Mouse (Mus musculus) limb, embryonic 10.5 days (tissue): ENCODE measurements around the gene Rnase10. TPM values are rescaled to one million over a fixed set of nuclear protein-coding genes. Genes with fewer than 3 reads are reported as not detected.

Source experiments
- DNase-seq: peaks from one replicate; pipeline ENCODE4 v3.0.0-alpha.2; 2017; ENCODE audit warnings: low spot score
- H3K27ac ChIP-seq: fragments of 300-500 bp; sonication (generic); 2 replicates; pipeline ENCODE4 v1.5.1; 2016; ENCODE audit warnings: mild to moderate bottlenecking
- H3K27me3 ChIP-seq: fragments of 300-500 bp; sonication (generic); 2 replicates; pipeline ENCODE4 v1.6.1; 2016; ENCODE audit warnings: low read depth, mild to moderate bottlenecking; ENCODE audit not compliant: poor library complexity, severe bottlenecking
- H3K36me3 ChIP-seq: fragments of 300-500 bp; sonication (generic); 2 replicates; pipeline ENCODE4 v1.6.1; 2016; ENCODE audit warnings: mild to moderate bottlenecking, moderate library complexity
- H3K4me1 ChIP-seq: fragments of 300-500 bp; sonication (generic); 2 replicates; pipeline ENCODE4 v1.6.1; 2016
- H3K4me3 ChIP-seq: fragments of 300-500 bp; sonication (generic); 2 replicates; pipeline ENCODE4 v1.5.1; 2016; ENCODE audit warnings: mild to moderate bottlenecking, moderate library complexity
- H3K9me3 ChIP-seq: fragments of 300-500 bp; sonication (generic); replicated peaks from 2 replicates; pipeline ENCODE4 v1.6.1; 2016; ENCODE audit warnings: mild to moderate bottlenecking
- WGBS: fragments of 180-500 bp; shearing (Covaris S2); methylation state at CpG from one replicate; pipeline ENCODE4 v1.1.7; 2016; 5-methylcytosine and 5-hydroxymethylcytosine counted together
- polyA plus RNA-seq: library from polyadenylated mRNA; unstranded; fragments of >200 nt; fragmentation: Nextera tagmentation; extraction: Ambion mirVana; gene quantifications from 2 replicates; pipeline ENCODE4 v1.2.1, GENCODE M21; 2016

Gene Rnase10
- polyA plus RNA-seq, 1 experiment from 2014 or later, result not detected

- Histone ChIP-seq H3K27ac (no peak overlapping the region), H3K36me3 (no peaks in the 10 kb centered on the region), H3K4me3 (no peak overlapping the region), H3K27me3 (no peaks in the 10 kb centered on the region), H3K4me1 (no peaks in the 10 kb centered on the region), H3K9me3 (no peaks in the 10 kb centered on the region)
- no peak for DNase-seq
- 87% methylated on average over 1 of the region's 1 CpGs for WGBS
Measured at GRCm38 (mm10) chr14:51024820-51025219, 17.3 kb downstream of the Rnase10 start.

DNA sequence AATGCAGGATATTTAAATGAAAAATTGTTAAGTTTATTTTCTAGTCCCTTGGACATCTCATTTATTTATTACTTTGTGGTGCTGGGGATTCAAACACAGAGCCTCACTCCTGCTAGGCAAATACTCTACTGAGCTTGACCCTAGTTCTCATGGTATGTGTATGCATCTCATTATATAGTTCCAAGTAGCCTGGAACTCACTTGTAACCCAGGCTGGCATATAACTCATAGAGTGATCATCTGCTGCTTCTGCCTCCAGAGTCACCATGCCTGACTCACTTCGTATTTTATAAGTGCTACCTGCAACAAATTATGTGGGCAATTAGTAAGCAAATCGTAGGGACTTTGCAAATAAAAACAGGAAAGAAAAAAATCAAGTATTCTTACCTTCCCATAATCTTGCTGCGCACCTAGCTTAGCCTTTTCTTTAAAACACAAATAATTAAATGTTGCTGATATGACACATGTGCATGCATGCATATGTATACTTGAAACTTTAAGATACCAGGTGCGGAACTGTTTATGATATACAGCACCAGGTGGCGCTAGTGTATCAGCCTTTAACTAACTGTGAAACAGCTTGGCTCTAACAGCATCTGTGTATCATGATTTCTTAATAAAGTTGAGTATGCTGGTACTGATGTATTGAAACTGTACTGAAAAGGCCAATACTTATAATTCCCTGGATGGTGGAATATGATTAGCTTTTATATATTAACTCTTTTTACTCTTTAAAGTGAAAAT lies 19.0 kb downstream of the Rnase10 start:
- DNase-seq, result peak; percentile 56
- no peak overlapping the region for H3K27ac ChIP-seq
- H3K4me3 ChIP-seq, result no peak overlapping the region
- no peaks in the 10 kb centered on the region for H3K9me3 ChIP-seq
- no peaks in the 10 kb centered on the region for H3K36me3 ChIP-seq
- 38% methylated on average over 5 of the region's 5 CpGs for WGBS
- H3K27me3 ChIP-seq, result no peaks in the 10 kb centered on the region
- no peaks in the 10 kb centered on the region for H3K4me1 ChIP-seq

DNA sequence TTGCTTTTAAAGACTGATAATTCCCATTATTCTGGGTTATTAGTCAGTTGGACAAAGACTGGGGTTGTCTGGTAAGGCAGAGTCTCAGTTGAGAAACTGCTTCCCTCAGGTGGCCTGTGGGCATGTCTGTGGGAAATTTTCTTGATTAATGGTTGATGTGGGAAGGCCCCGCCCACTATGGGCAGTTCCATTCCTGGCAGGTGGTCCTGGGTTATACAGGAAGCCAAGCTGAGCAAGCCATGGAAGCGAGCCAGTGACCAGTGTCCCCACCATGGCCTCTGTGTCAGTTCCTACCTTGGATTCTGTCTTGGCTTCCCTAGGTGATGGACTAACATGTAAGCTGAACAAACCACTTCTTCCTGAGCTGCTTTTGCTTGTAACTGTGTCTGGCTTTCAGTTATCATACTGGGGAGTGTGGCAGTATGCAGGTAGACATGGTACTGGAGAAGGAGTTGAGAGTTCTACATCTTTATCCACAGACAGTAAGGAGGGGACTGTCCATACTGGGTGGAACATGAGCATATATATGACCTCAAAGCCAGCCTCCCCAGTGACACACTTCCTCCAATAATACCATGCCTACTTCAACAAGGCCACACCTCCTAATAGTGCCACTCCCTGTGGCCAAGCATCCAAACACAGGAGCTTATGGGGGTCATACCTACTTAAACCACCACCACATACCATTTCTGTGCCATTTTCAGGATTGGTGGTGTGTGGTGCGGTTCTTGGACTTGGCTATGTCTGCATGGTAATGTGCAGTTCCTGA lies 20.0 kb downstream of the Rnase10 start:
- WGBS, result 59% methylated on average over 3 of the region's 3 CpGs
- no peak for DNase-seq
- H3K9me3 ChIP-seq, result no peaks in the 10 kb centered on the region
- H3K4me3 ChIP-seq, result no peak overlapping the region
- H3K4me1 ChIP-seq, result no peaks in the 10 kb centered on the region
- H3K36me3 ChIP-seq, result no peaks in the 10 kb centered on the region
- no peak overlapping the region for H3K27ac ChIP-seq
- no peaks in the 10 kb centered on the region for H3K27me3 ChIP-seq

DNA sequence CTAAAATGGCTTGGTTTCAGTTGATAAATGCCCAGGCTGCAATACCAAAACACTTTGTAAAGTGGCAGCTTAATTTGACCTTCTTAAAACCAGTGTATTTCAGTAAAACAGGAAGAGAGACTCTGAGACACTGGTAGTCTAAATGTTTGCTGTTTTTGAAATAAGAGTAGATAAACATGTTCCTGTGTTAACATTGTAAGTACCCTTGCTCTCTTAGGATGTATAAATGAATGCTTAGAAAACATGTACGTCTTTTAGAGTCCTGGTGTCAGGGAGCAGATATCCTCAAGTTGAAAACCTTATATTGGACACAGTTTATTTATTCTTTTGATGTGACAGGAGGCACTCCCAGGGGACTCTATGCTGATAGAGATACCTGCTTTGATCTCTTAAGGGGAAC lies 27.7 kb downstream of the Rnase10 start:
- no peaks in the 10 kb centered on the region for H3K27me3 ChIP-seq
- H3K9me3 ChIP-seq, result no peaks in the 10 kb centered on the region
- H3K36me3 ChIP-seq, result no peaks in the 10 kb centered on the region
- no peak overlapping the region for H3K4me3 ChIP-seq
- WGBS, result 40% methylated on average over 1 of the region's 1 CpGs
- no peaks in the 10 kb centered on the region for H3K4me1 ChIP-seq
- DNase-seq, result no peak
- H3K27ac ChIP-seq, result no peak overlapping the region

DNA sequence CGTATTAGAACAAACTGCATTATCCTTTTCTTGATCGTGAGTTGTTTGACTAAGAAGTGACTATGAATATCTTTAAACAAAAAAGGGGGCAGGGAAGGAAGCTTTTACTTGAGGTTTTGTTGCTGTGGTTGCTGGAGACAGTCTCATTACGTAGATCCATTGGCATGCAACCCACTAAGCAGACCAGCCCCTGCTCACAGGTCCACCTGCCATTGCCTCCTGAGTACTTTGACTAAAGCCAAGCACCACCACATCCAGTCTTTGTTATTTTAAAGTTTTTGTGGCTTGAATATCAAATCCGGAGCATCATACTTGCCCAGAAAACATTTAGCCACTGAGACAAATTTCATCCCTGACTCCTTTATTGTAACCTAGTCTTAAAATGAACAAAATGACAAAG lies 28.7 kb downstream of the Rnase10 start:
- Histone ChIP-seq H3K4me1 (no peaks in the 10 kb centered on the region), H3K27ac (no peak overlapping the region), H3K36me3 (no peaks in the 10 kb centered on the region), H3K27me3 (no peaks in the 10 kb centered on the region), H3K4me3 (no peak overlapping the region), H3K9me3 (no peaks in the 10 kb centered on the region)
- DNase-seq, result no peak
- WGBS, result 85% methylated on average over 4 of the region's 4 CpGs

DNA sequence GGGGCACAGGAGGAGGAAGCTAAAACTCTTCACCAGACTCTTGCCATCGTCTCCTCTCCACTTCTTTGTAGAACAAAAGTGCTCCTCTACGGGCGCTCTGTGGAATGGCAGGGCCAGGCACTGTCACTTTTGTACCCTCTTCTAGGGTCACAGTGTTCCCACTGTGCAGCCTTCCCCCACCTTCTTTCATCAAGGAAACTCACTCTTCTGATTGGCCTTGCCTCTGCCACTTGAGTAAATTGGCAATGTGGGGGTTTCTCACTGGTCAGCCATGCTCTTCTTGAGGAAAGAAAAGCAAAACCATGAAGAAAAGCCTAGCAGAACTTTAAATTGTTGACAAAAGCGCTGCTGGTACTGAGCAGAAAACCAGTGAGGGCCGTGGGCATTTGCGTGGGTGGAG lies 34.2 kb downstream of the Rnase10 start, which contains the start of gene Rnase9:
Gene Rnase9, minus strand, starts transcription at position 101 of the 400 bp plus-strand sequence.
- 77% methylated on average over 6 of the region's 6 CpGs for WGBS

DNA sequence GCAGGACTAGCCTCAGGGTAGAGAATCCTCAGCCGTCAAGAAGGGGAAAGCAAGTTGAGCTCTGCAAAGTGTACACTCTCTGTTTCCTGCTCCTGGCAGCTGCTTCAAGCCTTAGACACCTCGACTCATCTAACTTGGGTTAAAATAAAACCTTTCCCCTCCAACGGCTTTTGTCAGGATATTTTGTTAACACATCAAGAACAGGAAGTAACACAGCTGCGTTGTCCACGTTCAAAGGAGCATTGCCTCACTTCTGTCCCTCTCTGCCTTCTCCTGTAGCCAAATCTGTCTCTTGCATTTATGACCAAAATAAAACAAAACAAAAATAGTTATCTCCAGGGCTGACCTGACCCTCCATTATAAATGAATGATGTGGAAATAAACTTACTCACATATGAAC lies 40.3 kb downstream of the Rnase10 start:
- no peak for DNase-seq
- Histone ChIP-seq H3K4me3 (no peak overlapping the region), H3K4me1 (no peaks in the 10 kb centered on the region), H3K9me3 (no peaks in the 10 kb centered on the region), H3K27me3 (no peaks in the 10 kb centered on the region), H3K27ac (no peak overlapping the region), H3K36me3 (no peaks in the 10 kb centered on the region)
- WGBS, result 66% methylated on average over 5 of the region's 5 CpGs

More for the DNA sequence above, 34.2 kb downstream of the Rnase10 start, which contains the start of gene Rnase9:
- H3K27ac ChIP-seq, result no peak within 1 kb of the TSS
- no peaks in the 10 kb centered on the region for H3K36me3 ChIP-seq
- H3K4me3 ChIP-seq, result no peak within 1 kb of the TSS
- H3K27me3 ChIP-seq, result no peaks in the 10 kb centered on the region
- H3K9me3 ChIP-seq, result no peaks in the 10 kb centered on the region
- no peak for DNase-seq
- H3K4me1 ChIP-seq, result no peaks in the 10 kb centered on the region

DNA sequence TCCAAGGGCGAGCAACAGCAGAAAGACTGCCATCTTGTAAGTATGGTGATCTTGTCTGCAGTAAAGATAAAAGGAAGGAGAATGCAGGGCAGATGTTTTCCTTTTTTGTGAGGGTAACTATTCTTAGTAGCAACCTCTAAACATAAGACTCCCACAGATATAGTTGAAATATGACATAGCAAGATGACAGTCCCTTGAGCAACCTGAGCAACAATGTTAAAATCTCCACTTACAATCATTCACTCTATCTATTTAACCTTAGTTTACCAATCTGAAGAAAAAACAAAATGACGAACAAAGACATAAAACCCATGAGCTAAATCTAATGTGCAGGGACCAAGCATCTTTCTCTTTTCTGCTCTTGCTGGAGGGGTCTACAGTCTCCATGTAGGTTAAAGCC lies 42.5 kb downstream of the Rnase10 start, which contains the start of gene Rnase11:
Gene Rnase11, minus strand, starts transcription at position 101 of the 400 bp plus-strand sequence.
- WGBS, result 77% methylated on average over 2 of the region's 2 CpGs
- Histone ChIP-seq H3K27ac (no peak within 1 kb of the TSS), H3K27me3 (no peaks in the 10 kb centered on the region), H3K4me3 (no peak within 1 kb of the TSS), H3K9me3 (no peaks in the 10 kb centered on the region), H3K4me1 (no peaks in the 10 kb centered on the region), H3K36me3 (no peaks in the 10 kb centered on the region)
- no peak for DNase-seq

DNA sequence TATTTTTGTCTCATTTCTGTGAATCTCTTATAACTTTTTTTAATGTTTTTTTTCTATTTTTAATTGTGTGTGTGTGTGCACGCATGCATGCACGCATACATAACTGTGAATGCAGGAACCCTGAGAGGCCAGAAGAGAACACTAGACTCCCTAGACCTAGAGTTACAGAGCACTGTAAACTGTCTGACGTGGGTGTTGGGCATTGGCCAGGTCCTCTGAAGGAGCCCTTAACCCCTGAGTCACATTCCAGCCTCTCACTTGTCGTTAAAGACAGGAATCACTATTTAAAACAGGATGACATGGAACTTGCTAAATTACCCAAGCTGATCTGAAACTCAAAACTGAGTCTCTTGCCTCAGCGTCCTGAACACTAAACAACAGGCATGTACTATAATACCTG lies 44.4 kb downstream of the Rnase10 start:
- DNase-seq, result no peak
- no peak overlapping the region for H3K4me3 ChIP-seq
- 70% methylated on average over 5 of the region's 5 CpGs for WGBS
- H3K27ac ChIP-seq, result no peak overlapping the region
- H3K36me3 ChIP-seq, result no peaks in the 10 kb centered on the region
- H3K9me3 ChIP-seq, result no peaks in the 10 kb centered on the region
- H3K27me3 ChIP-seq, result no peaks in the 10 kb centered on the region
- H3K4me1 ChIP-seq, result no peaks in the 10 kb centered on the region

DNA sequence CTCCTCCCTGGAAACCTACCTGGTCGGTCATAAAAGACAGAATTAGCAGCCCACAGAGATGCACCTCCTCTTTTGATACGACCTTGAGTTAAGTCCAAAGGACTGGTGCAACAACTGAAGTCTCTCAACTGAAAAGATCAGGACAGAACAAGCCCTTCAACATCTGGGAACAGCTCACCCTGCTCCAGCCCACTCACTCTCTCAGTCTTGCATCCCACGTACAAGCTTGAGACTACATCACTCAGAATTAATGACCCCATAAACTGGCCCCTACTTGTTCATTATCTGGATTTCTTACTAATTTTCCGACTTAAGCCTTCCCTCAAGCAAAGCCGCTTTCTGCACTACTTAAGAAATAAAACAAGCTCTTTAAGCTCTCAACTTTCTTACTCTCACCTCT lies 45.6 kb downstream of the Rnase10 start:
- no peak overlapping the region for H3K4me3 ChIP-seq
- WGBS, result 68% methylated on average over 5 of the region's 5 CpGs
- no peak overlapping the region for H3K27ac ChIP-seq
- H3K4me1 ChIP-seq, result peaks cover 4% of the 10 kb centered on the region; the same call in 1 of the 2 replicates
- no peaks in the 10 kb centered on the region for H3K9me3 ChIP-seq
- H3K36me3 ChIP-seq, result no peaks in the 10 kb centered on the region
- H3K27me3 ChIP-seq, result no peaks in the 10 kb centered on the region
- DNase-seq, result no peak

DNA sequence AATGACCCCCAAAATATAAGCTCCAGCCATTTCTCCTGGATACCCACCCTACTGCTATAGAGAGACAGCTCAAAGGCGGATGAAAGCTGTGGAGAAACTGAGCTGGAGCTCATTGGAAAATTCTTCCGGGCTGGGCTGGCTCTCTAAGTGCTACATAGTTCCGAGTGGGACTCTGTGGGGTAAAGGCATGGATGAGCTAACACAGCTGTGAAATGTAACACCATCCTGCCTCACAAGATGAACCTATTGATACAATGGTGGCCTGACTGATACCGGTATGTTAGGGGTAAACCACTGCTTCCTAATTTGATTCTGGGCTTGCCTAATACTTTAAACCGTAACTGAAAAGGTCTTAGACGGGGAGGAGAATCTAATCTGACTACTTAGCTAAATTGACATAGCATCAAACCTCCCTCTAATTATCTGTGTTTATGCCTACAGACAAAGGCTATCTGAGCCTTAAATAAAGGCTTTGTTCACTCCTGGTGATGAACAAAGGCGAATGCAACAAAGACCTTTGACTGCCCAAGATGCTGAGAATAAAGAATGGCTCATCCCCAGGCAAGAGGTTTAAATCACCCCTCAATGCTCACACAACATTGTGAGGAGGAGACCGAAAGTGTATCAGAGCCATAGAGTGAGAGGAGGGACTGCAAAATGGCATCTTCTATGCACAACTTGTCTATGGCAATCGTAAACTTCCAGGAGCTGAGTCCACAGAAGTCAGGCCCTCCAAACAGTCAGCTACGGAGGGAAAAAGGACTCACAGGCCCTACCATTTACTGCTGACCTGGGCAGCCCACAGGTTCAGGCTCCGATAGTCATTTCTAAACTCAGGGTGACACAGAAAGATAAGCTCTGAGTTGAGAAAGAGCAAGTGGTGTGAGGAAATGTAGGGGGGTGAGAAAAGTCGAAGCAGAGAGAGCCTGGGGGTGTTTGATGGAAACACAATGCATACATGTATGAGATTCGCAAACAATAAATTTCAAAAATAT lies 47.0 kb downstream of the Rnase10 start:
- H3K4me1 ChIP-seq, result peaks cover 4% of the 10 kb centered on the region; the same call in 1 of the 2 replicates
- no peak for DNase-seq
- H3K4me3 ChIP-seq, result no peak overlapping the region
- no peaks in the 10 kb centered on the region for H3K27me3 ChIP-seq
- H3K9me3 ChIP-seq, result no peaks in the 10 kb centered on the region
- WGBS, result 72% methylated on average over 13 of the region's 13 CpGs
- H3K27ac ChIP-seq, result no peak overlapping the region
- no peaks in the 10 kb centered on the region for H3K36me3 ChIP-seq

DNA sequence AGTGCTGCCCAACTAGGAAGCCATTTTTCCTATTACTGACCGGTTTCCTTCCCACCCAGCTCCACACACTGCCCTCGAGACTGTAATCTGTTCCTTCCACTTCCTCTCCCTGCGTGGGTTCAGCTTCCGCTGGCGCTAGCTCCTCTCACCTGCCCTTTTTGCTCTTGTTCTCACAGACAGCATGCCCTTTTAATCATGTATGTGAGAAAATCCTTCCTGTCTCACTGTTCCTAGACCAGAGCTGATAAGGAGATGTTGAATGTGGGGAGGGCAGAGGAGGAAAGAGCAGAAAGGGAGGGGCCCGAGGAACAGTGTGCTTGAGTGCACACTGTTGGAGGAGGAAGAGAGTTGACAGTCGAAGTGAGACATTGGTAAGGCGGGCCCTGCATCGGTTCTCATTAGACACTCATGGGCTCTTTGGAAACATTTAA lies 49.9 kb downstream of the Rnase10 start, which contains the start of gene Rnase12:
Gene Rnase12, minus strand, starts transcription at position 261 of the 431 bp plus-strand sequence.
- 77% methylated on average over 9 of the region's 9 CpGs for WGBS
- no peaks in the 10 kb centered on the region for H3K27me3 ChIP-seq
- H3K4me1 ChIP-seq, result peaks cover 4% of the 10 kb centered on the region; the same call in 1 of the 2 replicates
- no peak for DNase-seq
- H3K4me3 ChIP-seq, result no peak within 1 kb of the TSS
- H3K36me3 ChIP-seq, result no peaks in the 10 kb centered on the region
- H3K9me3 ChIP-seq, result no peaks in the 10 kb centered on the region
- no peak within 1 kb of the TSS for H3K27ac ChIP-seq
